Mouse (Mus musculus): Measurements from ENCODE around the gene Ube2h. TPM values are rescaled to one million over a fixed set of nuclear protein-coding genes. Genes with fewer than 3 reads are reported as not detected.
"Not testable (repeated sequence)": the region's sequence is repeated elsewhere in the genome, so short reads cannot be mapped to it uniquely, and the experiment has no call there.

The Ube2h gene
- 10 to 100 TPM; 88.4 to 89.6 TPM for total RNA-seq (2021)
- long read RNA-seq, full-length matches to known transcripts, result 143 of 180 reads
- long read RNA-seq, partial matches to known transcripts, result 4 of 180 reads
- long read RNA-seq, other reads (novel, unspliced or antisense), result 33 of 180 reads

GRCm38 (mm10) chr6:30304399-30304917 lies at the start of gene Ube2h:
Gene Ube2h (minus strand): TSS chr6:30304539.
- DNase-seq (ENCODE audit: low spot score in 2 of 2), result peak; percentile 99

DNA sequence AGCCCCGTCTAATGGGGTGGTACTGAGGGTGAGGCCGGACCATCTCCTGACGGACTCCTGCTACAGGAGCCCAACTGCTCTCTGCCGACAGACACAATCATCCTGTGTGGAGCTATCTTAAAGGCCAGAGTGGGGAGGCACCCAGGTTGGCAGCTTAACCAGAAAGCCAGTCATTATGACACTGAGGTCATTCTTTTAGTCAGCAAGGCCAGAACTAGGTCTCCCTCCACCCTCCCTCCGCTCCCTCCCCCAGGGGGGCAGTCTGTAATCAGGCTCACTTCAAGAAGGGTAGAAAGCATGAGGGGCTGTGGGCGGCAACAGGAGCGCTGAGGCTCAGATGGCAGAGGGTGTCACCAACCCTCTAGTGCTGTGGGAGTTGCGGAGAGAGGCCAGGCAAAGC lies 49.3 kb upstream of the Ube2h start:
- DNase-seq (ENCODE audit: low spot score in 2 of 2), result no peak

DNA sequence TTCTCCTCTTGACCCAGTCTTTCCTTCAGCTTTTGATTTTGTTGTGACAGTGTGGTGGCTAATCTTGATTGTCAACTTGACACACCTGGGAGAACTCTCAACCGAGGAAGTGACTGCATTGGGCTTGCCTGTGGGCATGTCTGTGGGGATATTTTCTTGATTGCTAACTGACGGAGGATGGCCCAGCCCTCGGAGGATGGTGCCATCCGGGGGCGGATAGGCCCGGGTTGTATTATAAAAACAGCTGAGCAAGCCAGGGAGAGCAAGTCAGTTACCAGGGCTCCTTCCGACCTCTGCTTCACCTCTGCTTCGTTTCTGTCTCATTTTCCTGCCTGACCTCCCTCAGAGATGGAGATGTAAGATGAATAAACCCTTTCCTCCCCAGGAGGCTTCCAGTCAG lies 48.4 kb upstream of the Ube2h start:
- no peak for DNase-seq (ENCODE audit: low spot score in 2 of 2)

DNA sequence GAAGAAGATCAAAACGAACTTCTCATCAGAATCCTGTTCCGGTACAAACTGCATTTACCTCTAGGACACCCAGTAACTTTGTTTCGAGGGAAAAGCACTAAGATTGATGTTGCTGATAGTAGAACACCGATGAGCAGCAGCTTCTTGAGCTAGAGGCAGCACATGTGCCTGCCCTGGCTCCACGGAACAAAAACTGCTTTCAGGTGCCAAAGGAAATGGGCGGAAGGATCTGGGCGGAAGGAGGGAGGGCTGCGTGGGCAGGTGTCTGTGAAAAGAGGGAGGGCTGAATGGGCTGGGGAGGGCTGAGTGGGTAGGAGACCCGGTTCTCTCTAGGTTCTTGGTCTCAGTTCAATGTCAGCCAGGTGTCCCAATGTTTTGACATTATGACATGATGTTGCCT lies 47.0 kb upstream of the Ube2h start:
- no peak for DNase-seq (ENCODE audit: low spot score in 2 of 2)

DNA sequence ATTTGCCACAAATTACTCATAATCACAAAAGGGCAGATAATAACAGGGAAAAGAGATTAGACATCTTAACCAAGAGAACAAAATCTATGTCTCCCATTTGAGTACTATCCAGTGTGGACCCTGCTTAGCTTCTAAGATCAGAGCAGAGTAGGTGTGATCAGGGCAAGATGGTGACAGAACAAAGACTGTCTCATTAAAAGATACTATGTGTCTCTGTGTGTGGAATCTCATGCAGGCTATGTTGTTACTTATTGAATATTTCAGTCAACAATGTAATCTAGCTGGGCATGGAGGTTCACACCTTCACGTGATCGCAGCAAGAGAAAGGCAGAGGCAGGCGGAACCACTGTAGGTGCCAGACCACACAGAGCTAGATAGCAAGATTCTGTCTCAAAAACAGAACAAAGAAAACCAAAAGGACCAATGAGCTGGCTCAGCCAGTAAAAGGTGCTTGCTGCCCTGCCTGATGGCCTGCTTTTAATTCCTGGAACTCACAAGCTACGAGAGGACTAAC lies 43.0 kb upstream of the Ube2h start:
- no peak for DNase-seq (ENCODE audit: low spot score in 2 of 2)

GRCm38 (mm10) chr6:30346737-30347136 lies 42.4 kb upstream of the Ube2h start:
- no peak for DNase-seq (ENCODE audit: low spot score in 2 of 2)

GRCm38 (mm10) chr6:30344032-30344431 lies 39.7 kb upstream of the Ube2h start:
- no peak for DNase-seq (ENCODE audit: low spot score in 2 of 2)

DNA sequence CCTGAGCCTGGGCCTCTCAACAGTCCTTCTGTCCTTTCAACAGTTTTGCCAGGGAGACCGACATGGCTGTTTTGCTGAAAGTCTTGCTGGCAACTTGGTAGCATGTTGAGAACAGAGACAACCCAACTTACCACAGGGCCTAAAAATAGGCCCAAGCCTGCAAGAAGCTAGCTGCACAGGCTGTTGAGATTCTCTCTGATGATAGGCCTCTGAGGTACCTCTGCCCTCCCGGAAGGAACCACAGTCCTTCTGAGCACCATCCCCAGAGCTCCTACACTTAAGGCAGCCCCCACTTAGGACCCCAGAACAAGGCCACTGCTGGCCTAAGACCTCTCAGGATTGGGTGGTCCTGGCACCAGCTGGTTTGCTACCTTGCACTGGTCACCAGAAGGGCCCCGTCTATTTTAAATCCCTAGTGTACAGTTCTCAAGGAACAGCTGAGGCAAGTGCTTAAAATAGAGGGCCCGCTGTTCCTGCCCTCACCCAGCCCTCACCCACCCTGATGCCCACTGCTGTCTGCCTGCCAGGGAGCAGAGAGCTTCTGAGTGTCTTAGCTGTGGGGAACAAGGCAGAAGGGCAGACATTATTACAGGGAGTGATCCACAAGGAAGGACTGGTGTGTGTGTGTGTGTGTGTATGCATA lies 36.0 kb upstream of the Ube2h start:
- DNase-seq (ENCODE audit: low spot score in 2 of 2), result no peak

GRCm38 (mm10) chr6:30336912-30337311 lies 32.6 kb upstream of the Ube2h start:
- DNase-seq (ENCODE audit: low spot score in 2 of 2), result peak in 1 of 2 experiments; percentile 13

GRCm38 (mm10) chr6:30332262-30332661 lies 27.9 kb upstream of the Ube2h start:
- no peak for DNase-seq (ENCODE audit: low spot score in 2 of 2)

DNA sequence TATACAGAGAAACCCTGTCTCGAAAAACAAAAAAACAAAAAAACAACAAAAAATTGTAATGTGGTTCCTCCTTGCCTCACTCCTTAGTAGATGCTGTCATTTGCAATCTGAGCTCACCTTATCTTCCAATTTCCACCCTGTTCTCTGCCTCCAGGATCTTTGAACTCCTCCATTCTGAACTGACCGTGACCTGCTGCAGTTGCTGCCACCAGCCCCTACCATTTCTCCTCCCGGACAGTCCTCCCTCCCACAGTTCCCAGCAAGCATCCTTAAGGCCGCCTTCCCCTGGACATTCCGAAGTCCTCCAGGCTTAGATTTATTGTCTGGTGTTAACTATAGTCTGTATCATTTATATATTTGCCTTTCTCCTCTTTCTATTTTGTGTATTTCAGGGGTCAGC lies 26.4 kb upstream of the Ube2h start:
- DNase-seq (ENCODE audit: low spot score in 2 of 2), result no peak

GRCm38 (mm10) chr6:30325932-30326501 lies 21.7 kb upstream of the Ube2h start:
- no peak for DNase-seq (ENCODE audit: low spot score in 2 of 2)

DNA sequence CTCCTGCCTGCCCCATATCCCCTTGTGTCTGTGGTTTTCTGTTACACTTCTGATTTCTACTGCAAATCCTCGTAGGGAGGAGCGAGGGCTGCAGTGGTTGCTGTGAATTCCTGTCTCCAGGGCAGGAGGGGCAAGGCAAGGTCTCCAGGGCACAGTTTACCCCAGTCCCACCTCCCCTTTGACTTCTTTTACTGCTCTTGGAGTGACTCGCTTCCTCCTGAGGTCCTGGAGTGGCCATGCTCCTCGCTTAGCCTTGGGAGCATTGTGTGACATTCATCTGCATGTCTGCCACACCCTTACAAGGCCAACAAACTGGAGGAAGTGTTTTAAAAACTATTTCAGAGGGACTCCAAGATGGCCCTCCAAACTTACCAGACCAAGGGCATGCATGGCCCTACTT lies 16.7 kb upstream of the Ube2h start:
- no peak for DNase-seq (ENCODE audit: low spot score in 2 of 2)

- DNase-seq (ENCODE audit: low spot score in 2 of 2), result no peak
Observed at GRCm38 (mm10) chr6:30319216-30319615, 14.9 kb upstream of the Ube2h start.

GRCm38 (mm10) chr6:30312006-30312405 lies 7.7 kb upstream of the Ube2h start:
- DNase-seq (ENCODE audit: low spot score in 2 of 2), result no peak

GRCm38 (mm10) chr6:30308751-30309150 lies 4.4 kb upstream of the Ube2h start:
- no peak for DNase-seq (ENCODE audit: low spot score in 2 of 2)

- DNase-seq (ENCODE audit: low spot score in 2 of 2), result no peak
Observed at GRCm38 (mm10) chr6:30307691-30308090, 3.4 kb upstream of the Ube2h start.

DNA sequence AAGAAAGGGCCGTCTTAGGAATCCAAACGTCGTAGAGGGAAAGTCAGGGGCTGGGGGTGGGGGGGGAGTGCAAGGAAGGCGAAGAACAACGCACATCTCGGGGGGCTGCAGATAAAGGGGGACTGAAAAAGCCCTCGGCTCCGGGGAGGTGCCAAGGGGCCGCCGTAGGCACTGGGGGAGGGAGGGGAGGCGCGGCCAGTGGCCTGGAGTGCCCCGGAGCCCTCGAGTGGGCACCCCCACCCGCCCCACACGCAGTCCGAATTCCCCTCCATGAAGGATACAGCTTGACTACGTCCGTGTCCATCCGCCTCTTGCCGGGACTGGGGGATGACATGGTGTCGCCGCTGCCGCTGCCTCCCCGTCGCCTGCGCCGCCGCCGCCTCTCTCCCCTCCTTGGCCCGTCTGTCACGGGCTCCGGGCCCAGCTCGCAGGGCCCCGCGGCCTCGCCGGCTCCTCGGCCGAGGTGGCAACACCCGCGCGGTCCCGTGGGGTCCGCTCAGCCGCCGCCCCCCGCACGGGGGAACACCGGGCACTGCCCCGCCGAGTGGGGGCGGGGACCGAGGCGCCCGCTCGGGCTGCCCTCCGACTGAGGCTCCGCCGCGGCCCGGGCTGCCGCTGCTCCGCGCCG lies 454 bp downstream of the Ube2h start:
- DNase-seq (ENCODE audit: low spot score in 2 of 2), result not testable (repeated sequence)

DNA sequence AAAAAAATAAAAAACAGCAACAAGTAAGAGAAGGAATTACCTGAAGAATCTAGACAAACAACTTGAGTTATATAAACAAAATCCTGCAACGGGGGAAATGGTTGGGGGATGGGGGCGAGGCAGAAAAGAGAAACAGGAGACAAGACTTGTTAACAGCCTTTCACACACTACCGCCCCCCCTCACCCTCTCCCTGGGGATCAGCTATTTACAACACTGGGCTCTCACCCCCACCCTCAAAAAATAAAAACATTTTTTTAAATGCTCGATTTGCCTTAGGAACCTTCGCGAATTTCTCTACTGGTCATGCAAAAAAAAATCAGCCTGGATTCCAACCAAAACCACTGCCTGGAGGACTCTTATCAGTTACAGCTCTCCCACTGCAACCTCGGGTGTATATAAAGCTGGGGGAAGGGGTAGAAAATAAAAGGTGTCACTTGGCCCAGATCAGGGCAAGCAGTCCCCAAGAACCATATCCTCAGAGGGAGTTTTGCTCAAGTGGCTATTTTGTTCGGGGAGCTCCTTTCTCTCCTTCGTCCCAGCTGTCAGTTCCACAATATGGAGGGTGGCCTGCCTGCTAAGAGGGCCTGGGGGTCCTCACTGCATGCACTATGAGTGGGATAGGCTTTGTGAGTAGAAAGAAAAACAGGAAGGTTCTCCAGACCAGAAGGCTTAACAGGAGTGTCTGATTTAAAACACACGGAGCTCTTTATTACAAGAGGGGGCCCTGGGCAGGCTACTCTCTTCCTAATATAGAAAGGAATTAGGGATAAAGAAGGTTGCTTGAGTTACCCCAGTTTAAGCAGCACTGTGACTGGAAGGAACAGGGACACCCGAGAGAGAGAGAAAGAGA lies 1.3 kb downstream of the Ube2h start:
- DNase-seq (ENCODE audit: low spot score in 2 of 2), result no peak

GRCm38 (mm10) chr6:30302156-30302555 lies 2.2 kb downstream of the Ube2h start:
- DNase-seq (ENCODE audit: low spot score in 2 of 2), result no peak

- no peak for DNase-seq (ENCODE audit: low spot score in 2 of 2)
Observed at GRCm38 (mm10) chr6:30300901-30301300, 3.4 kb downstream of the Ube2h start.

Data from layer of hippocampus, adult 18-20 months (tissue).